Mouse (Mus musculus): ENCODE measurements around the gene Tbc1d14. TPM values are rescaled to one million over a fixed set of nuclear protein-coding genes. Genes with fewer than 3 reads are reported as not detected.

Gene Tbc1d14
- total RNA-seq, 1 experiment from 2014 or later: 14.1 TPM

DNA sequence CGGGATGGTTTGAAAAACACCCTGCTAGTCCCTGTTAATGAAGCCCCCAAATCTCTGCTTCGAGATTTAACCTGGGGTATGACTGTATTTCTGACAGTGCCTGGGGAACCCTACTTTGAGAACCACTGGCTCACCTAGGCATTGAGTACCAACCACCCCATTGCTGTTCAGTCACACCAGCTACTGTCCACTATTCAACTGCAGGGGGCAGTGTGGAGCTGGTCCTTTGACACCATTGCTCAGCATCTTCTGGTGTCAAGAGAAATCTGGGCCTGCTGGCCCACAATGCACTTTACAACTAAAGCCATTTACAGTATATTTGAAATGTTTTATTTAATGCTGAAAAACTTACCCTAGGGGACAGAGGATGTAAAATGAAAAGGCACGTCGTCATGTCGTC is 118.8 kb downstream of the Tbc1d14 start:
- ATAC-seq (replicated peaks; ENCODE audit: low read depth, poor library complexity, severe bottlenecking): peak; percentile 78

- no peak for ATAC-seq (replicated peaks; ENCODE audit: low read depth, poor library complexity, severe bottlenecking)
These were observed 120.0 kb downstream of the Tbc1d14 start for GRCm38 (mm10) chr5:36472876-36473655.

DNA sequence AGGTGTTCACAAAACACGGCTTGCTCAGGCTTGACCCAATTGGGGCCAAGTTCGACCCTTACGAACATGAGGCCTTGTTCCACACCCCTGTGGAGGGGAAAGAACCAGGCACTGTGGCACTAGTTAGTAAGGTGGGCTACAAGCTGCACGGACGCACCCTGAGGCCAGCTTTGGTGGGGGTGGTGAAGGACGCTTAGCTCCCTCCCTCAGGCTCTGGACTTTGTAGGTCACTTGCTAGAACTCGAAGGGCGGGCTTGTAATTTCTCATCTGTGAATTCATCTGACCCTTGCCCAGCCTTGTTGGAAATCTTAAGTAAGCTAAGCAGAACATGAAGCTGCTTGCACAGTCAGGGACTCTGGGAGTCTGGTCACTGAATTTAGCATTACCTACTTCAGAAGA is 121.9 kb downstream of the Tbc1d14 start:
- ATAC-seq (replicated peaks; ENCODE audit: low read depth, poor library complexity, severe bottlenecking): no peak

DNA sequence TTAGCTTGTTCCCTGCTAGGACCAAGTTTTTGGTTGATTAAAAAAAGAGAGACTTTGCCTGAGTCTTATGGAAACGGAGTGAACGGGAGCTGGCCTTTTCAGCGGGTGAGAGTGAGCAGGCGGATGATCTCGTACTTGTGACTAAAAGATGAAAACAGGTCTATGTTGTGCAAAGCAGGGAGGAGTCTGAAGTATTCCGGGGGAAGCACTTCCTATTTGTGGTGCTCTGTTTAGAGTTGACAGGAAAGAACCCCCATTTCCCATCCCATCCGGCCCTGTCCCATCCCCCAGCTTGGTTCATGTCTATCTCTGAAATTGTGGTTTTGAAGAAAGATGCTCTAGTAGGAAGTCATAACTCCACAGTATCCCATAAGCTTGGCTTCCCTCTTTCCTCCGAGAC is 127.2 kb downstream of the Tbc1d14 start:
- no peak for ATAC-seq (replicated peaks; ENCODE audit: low read depth, poor library complexity, severe bottlenecking)

GRCm38 (mm10) chr5:36464709-36465661 is 128.1 kb downstream of the Tbc1d14 start, which contains the start of gene Grpel1:
Grpel1 (plus strand) TSS chr5:36464998.
- ATAC-seq (replicated peaks; ENCODE audit: low read depth, poor library complexity, severe bottlenecking): peak; percentile 93

DNA sequence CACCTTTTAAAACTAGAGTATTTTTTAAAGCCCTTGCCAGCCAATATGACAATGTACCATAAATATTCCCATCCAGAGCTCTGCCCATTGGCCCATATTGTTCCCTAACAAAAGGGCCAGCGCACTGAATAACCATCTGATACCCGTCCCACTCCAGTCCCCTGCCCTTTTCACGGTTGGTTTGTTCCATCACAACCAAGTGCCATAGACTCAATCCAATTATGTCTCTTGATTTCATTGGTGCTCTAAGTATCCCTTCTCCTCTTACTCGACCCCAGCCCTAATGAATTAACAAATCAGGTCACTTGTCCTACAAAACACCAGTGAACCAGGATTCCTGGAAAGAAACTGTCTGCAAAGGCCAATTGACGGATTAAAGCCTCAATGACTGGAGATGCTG is 129.7 kb downstream of the Tbc1d14 start:
- no peak for ATAC-seq (replicated peaks; ENCODE audit: low read depth, poor library complexity, severe bottlenecking)

GRCm38 (mm10) chr5:36462810-36463209 is 130.3 kb downstream of the Tbc1d14 start:
- ATAC-seq (replicated peaks; ENCODE audit: low read depth, poor library complexity, severe bottlenecking): peak; percentile 43

GRCm38 (mm10) chr5:36461231-36461630 is 131.8 kb downstream of the Tbc1d14 start:
- ATAC-seq (replicated peaks; ENCODE audit: low read depth, poor library complexity, severe bottlenecking): no peak

GRCm38 (mm10) chr5:36460712-36461111 is 132.4 kb downstream of the Tbc1d14 start:
- ATAC-seq (replicated peaks; ENCODE audit: low read depth, poor library complexity, severe bottlenecking): no peak

- peak; percentile 43; the same call in 1 of the 2 replicates for ATAC-seq (replicated peaks; ENCODE audit: low read depth, poor library complexity, severe bottlenecking)
These were observed 134.2 kb downstream of the Tbc1d14 start for GRCm38 (mm10) chr5:36458926-36459325.

GRCm38 (mm10) chr5:36457706-36458105 is 135.4 kb downstream of the Tbc1d14 start:
- no peak for ATAC-seq (replicated peaks; ENCODE audit: low read depth, poor library complexity, severe bottlenecking)

GRCm38 (mm10) chr5:36452821-36453220 is 140.3 kb downstream of the Tbc1d14 start:
- no peak for ATAC-seq (replicated peaks; ENCODE audit: low read depth, poor library complexity, severe bottlenecking)

GRCm38 (mm10) chr5:36451872-36452389 is 141.1 kb downstream of the Tbc1d14 start:
- no peak for ATAC-seq (replicated peaks; ENCODE audit: low read depth, poor library complexity, severe bottlenecking)

- ATAC-seq (replicated peaks; ENCODE audit: low read depth, poor library complexity, severe bottlenecking): peak; percentile 66
These were observed 142.0 kb downstream of the Tbc1d14 start for GRCm38 (mm10) chr5:36451119-36451518.

DNA sequence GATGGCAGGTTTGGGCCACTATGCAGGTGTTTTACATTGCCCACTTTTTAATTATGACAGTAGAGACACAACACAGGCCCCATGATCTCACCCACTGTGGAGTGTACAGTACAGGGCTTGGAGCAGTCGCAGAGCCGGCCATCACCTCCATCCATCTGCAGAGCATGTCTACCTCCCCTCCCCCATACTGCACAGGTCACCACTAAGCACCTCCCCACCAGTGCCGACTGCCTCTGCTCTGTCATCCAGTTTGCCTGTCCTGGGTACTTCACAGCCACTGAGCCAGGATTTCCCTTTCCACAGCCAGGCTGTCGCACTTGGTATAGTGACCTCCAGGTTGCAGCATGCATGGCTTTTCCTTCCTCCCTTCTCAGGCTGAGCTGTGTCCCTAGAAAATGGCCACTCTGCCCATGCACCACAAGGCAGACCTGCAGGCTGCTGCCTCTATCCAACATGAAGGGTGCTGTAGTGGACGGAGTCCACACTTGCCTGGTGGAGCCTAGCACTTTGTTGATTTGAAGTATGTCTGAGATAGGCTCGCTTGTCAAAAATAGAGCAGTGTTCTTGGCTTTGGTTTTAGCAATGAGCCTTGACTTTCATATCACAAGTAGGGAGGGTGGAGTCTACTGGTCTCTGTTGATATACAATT is 143.2 kb downstream of the Tbc1d14 start:
- no peak for ATAC-seq (replicated peaks; ENCODE audit: low read depth, poor library complexity, severe bottlenecking)

DNA sequence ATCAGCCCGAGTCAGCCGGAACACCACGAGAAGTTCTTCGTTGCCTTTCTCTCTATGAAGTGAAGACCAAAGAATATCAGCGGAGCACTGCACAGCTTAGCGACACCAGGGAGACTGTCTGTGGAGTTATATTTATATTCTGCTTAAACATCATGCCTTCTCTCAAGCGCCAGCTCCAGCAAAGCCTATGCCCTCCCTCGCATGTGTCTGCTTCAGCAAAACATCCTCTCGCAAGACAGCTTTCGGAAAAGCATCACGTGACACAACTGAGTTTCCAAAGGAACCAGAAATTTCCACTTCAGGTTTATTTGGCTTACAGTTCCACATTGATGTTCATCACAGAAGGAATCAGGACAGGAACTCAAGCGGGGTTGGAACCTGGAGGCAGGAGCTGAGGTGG is 145.2 kb downstream of the Tbc1d14 start:
- ATAC-seq (replicated peaks; ENCODE audit: low read depth, poor library complexity, severe bottlenecking): no peak

- ATAC-seq (replicated peaks; ENCODE audit: low read depth, poor library complexity, severe bottlenecking): no peak
These were observed 146.7 kb downstream of the Tbc1d14 start for GRCm38 (mm10) chr5:36446166-36446890.

- ATAC-seq (replicated peaks; ENCODE audit: low read depth, poor library complexity, severe bottlenecking): no peak
These were observed 148.0 kb downstream of the Tbc1d14 start for GRCm38 (mm10) chr5:36445028-36445427.

GRCm38 (mm10) chr5:36444611-36445010 is 148.5 kb downstream of the Tbc1d14 start:
- no peak for ATAC-seq (replicated peaks; ENCODE audit: low read depth, poor library complexity, severe bottlenecking)

DNA sequence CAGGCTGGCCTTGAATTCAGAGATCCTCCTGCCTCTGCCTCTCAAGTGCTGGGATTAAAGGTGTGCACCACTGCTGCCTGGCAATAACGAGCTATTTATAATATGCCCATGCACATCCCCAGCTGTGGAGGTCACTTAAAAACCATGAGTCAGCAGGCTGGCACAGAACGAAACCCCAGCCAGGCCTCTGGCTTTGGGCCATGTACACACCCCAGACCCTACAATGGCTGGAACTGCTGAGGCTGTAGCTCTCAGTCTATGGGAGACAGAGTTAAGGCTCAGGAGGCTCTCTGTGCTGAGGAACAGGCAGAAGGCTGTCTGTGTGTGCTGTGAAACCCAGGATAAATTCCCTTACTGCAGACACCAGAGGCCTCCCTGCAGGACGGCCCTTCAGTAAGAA is 152.3 kb downstream of the Tbc1d14 start:
- no peak for ATAC-seq (replicated peaks; ENCODE audit: low read depth, poor library complexity, severe bottlenecking)

Measured in common myeloid progenitor, adult 5-6 weeks (primary cell).